Mouse (Mus musculus) T-helper 2 cell (primary cell): ENCODE measurements at regions not wholly inside any gene's neighbourhood (a gene's known extent, or its start where the extent isn't known, plus 50 kb on each side); places are given as distances from the start of the nearest gene placed in this dataset.
"Not testable (repeated sequence)": the region's sequence is repeated elsewhere in the genome, so short reads cannot be mapped to it uniquely, and the experiment has no call there.

ENCODE experiments used
- in situ Hi-C: fragments of 300-600 bp; cut with MboI, MseI; formaldehyde crosslinking; loops from one replicate; pipeline ENCODE4 v1.15.1; 2025; ENCODE audit warnings: high pct_unique_total_duplicates

GRCm38 (mm10) chr9:30697533-30697932 is 224.7 kb downstream of the Adamts15 start:
- in situ Hi-C loops = no loop called here

- in situ Hi-C loops = no loop called here
Observed at GRCm38 (mm10) chr9:30668095-30668494, 241.2 kb downstream of the Snx19 start.

GRCm38 (mm10) chr9:30662456-30662855 is 235.5 kb downstream of the Snx19 start:
- in situ Hi-C loops = no loop called here

GRCm38 (mm10) chr9:30653961-30654360 is 227.1 kb downstream of the Snx19 start:
- in situ Hi-C loops = no loop called here

- in situ Hi-C loops = no loop called here
Observed at GRCm38 (mm10) chr9:30653210-30653609, 226.3 kb downstream of the Snx19 start.

- in situ Hi-C loops = no loop called here
Observed at GRCm38 (mm10) chr9:30649392-30650054, 222.6 kb downstream of the Snx19 start.

GRCm38 (mm10) chr9:30633741-30634470 is 207.0 kb downstream of the Snx19 start:
- in situ Hi-C loops = no loop called here

- in situ Hi-C loops = no loop called here
Observed at GRCm38 (mm10) chr9:30632164-30633146, 205.5 kb downstream of the Snx19 start.

- in situ Hi-C loops = no loop called here
Observed at GRCm38 (mm10) chr9:30625635-30626034, 198.7 kb downstream of the Snx19 start.

- in situ Hi-C loops = no loop called here
Observed at GRCm38 (mm10) chr9:30625090-30625489, 198.2 kb downstream of the Snx19 start.

- in situ Hi-C loops = no loop called here
Observed at GRCm38 (mm10) chr9:30624481-30624880, 197.6 kb downstream of the Snx19 start.

- in situ Hi-C loops = no loop called here
Observed at GRCm38 (mm10) chr9:30619325-30619724, 192.4 kb downstream of the Snx19 start.

- in situ Hi-C loops = no loop called here
Observed at GRCm38 (mm10) chr9:30618181-30618580, 191.3 kb downstream of the Snx19 start.

- in situ Hi-C loops = no loop called here
Observed at GRCm38 (mm10) chr9:30613715-30614114, 186.8 kb downstream of the Snx19 start.

GRCm38 (mm10) chr9:30613003-30613552 is 186.2 kb downstream of the Snx19 start:
- in situ Hi-C loops = no loop called here

- in situ Hi-C loops = no loop called here
Observed at GRCm38 (mm10) chr9:30610328-30610727, 183.4 kb downstream of the Snx19 start.

GRCm38 (mm10) chr9:30599756-30600155 is 172.8 kb downstream of the Snx19 start:
- in situ Hi-C loops = no loop called here

- in situ Hi-C loops = no loop called here
Observed at GRCm38 (mm10) chr9:30597691-30598090, 170.8 kb downstream of the Snx19 start.

GRCm38 (mm10) chr9:30597092-30597491 is 170.2 kb downstream of the Snx19 start:
- in situ Hi-C loops = not testable (repeated sequence)

GRCm38 (mm10) chr9:30592601-30593000 is 165.7 kb downstream of the Snx19 start:
- in situ Hi-C loops = no loop called here

GRCm38 (mm10) chr9:30591246-30591645 is 164.3 kb downstream of the Snx19 start:
- in situ Hi-C loops = no loop called here
